In genomic region chr11:60890286-60890685, GRCm38 (mm10) we compare ENCODE assay signal across 21 mouse cellular contexts.
"Had no signal": no experiment of that assay in that cellular context is flagged by ENCODE, and none has a peak within 500 bp of the region (broad histone marks: within the 10 kb centered on the region; RNA-seq: fewer than 3 reads in every experiment).

No protein-coding gene starts in this region.

- H3K36me3 ChIP-seq: limb, embryonic 10.5 days; limb, embryonic 13.5 days; liver, embryonic 12.5 days; liver, embryonic 15.5 days; midbrain, embryonic 10.5 days; midbrain, embryonic 13.5 days; neural tube, embryonic 13.5 days; stomach, embryonic 15.5 days had no signal

- H3K4me2 ChIP-seq: limb, embryonic 13.5 days; liver, embryonic 12.5 days; liver, embryonic 15.5 days; lung, embryonic 14.5 days; midbrain, embryonic 13.5 days; neural tube, embryonic 13.5 days; stomach, embryonic 15.5 days had no signal

- H3K27ac ChIP-seq: layer of hippocampus, adult 2 months; limb, embryonic 10.5 days; limb, embryonic 13.5 days; liver, embryonic 12.5 days; liver, embryonic 15.5 days; midbrain, embryonic 10.5 days; midbrain, embryonic 13.5 days; neural tube, embryonic 13.5 days; stomach, embryonic 15.5 days had no signal

- H3K4me1 ChIP-seq: limb, embryonic 13.5 days; liver, embryonic 12.5 days; liver, embryonic 15.5 days; megakaryocyte, embryonic 14.5 days; midbrain, embryonic 10.5 days; midbrain, embryonic 13.5 days; neural tube, embryonic 13.5 days; stomach, embryonic 15.5 days had no signal

- H3K9ac ChIP-seq: limb, embryonic 13.5 days; liver, embryonic 12.5 days; liver, embryonic 15.5 days; lung, embryonic 14.5 days; midbrain, embryonic 13.5 days; neural tube, embryonic 13.5 days; stomach, embryonic 15.5 days had no signal

- H3K4me3 ChIP-seq: layer of hippocampus, adult 2 months; limb, embryonic 10.5 days; limb, embryonic 13.5 days; liver, embryonic 12.5 days; liver, embryonic 15.5 days; megakaryocyte, embryonic 14.5 days; midbrain, embryonic 10.5 days; midbrain, embryonic 13.5 days; myocyte; neural tube, embryonic 13.5 days; stomach, embryonic 15.5 days had no signal

- H3K27me3 ChIP-seq: limb, embryonic 13.5 days; liver, embryonic 12.5 days; liver, embryonic 15.5 days; midbrain, embryonic 13.5 days; neural tube, embryonic 13.5 days; stomach, embryonic 15.5 days had no signal

- DNase-seq: layer of hippocampus, adult 9-11 months; liver; lung, postnatal 14 days; retina, postnatal 1 day; right cerebral cortex, postnatal 25 days; spleen, adult 18-20 months; thymus, postnatal 25 days had no signal

- H3K9me3 ChIP-seq: limb, embryonic 10.5 days; limb, embryonic 13.5 days; liver, embryonic 12.5 days; liver, embryonic 15.5 days; midbrain, embryonic 10.5 days; midbrain, embryonic 13.5 days; neural tube, embryonic 13.5 days; stomach, embryonic 15.5 days had no signal

- ATAC-seq: intestine, postnatal 0 days; liver, embryonic 12.5 days; midbrain, embryonic 13.5 days; midbrain, embryonic 16.5 days had no signal
